Mouse (Mus musculus) testis, adult 2 months (tissue): ENCODE data around the gene Atp1a2.

Experiments
- CTCF ChIP-seq: fragments of 200-500 bp; IDR thresholded peaks from 2 replicates; pipeline ENCODE4 v1.5.1; 2012; ENCODE audit warnings: low read depth, mild to moderate bottlenecking, inconsistent platforms, low read length, moderate library complexity; ENCODE audit not compliant: control insufficient read depth, insufficient read depth, insufficient replicate concordance
- POLR2A ChIP-seq: fragments of 200-500 bp; IDR thresholded peaks from 2 replicates; pipeline ENCODE4 v1.6.1; 2012; ENCODE audit warnings: low read depth, mild to moderate bottlenecking, inconsistent platforms, low read length, moderate library complexity; ENCODE audit not compliant: control insufficient read depth

DNA sequence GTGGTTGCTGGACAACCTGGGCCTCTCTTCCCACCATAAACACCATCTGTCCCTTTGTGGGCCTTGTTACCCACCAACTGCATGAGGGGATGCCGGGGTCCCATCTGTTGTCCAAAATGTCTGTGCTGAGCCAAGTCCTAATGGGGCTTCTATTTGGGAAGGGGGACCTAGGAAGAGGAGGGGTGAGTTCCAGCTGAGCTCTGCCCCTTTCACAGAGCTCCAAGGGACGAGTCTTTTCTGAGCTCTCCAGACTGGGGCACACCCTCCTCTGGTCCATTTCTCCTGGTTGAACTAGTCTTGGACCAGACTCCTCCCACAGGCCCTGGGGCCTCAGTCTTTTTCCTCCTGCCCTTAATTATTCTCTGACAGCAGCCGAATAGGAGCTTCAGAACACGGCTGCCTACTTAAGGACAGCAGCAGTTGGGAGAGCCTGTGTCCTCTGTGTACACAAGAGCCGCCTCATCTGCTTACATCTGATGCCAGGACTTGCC lies 22.1 kb upstream of the Atp1a2 start:
- TF ChIP-seq CTCF (no peak), POLR2A (no peak)
